Mouse (Mus musculus): ENCODE measurements around the gene Chdh. TPM values are rescaled to one million over a fixed set of nuclear protein-coding genes. Genes with fewer than 3 reads are reported as not detected.

The Chdh gene
- total RNA-seq (2021), result 1 to 10 TPM; 2.2 to 2.5 TPM
- long read RNA-seq, experiment 1, result 0 reads
- long read RNA-seq, experiment 2, full-length matches to known transcripts, result 3 of 3 reads
- long read RNA-seq, experiment 2, partial matches to known transcripts, result 0 of 3 reads
- long read RNA-seq, experiment 2, other reads (novel, unspliced or antisense), result 0 of 3 reads

DNA sequence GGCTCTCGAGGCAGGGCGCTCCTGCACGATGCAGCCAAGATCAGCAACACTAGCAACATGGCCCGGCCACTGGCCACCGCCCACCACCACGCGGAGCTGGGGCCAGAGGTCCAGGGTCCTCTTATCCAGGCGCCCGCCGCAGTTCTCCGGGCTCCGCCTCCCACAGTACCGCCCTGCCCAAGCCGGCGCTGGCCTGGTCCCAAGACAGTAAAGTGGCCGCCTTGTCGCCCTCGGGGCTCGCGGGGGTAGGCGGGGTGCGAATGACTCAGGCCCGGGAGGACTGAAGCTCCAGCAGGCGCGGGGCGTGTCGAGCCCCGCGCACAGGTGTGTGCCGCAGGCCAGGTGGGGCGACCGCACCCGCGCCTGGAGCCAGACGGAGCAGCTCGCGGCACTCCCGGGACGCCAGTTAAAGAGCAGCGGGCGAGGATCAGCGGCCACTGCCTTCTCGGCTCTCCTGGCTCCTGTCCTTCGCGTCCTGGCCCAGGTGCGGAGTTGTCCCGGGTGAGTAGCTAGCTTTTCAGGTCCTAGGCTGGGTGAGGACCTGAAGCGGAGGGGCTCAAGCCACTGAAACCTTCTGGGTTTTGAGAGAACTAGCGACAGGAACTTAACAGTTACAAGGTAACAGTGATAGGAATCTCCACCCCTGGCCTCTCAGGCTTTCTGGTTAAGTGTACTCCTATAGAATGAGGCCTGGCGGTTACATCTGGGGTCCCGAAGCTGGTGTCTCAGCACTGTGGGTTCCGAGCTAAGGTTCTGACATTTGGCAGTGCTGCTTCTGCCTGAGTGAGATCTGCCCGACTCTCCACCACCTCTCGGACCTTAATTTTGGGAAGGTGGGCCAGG lies at the start of gene Chdh, which contains the start of gene Il17rb:
Gene Chdh (plus strand): TSS at position 291 of the 843 bp plus-strand sequence.
Gene Il17rb (minus strand): TSS at position 164 of the 843 bp plus-strand sequence.
- DNase-seq (ENCODE audit: low spot score in 2 of 2), result peak in 1 of 2 experiments; percentile 27
- H3K27ac ChIP-seq, result peak within 1 kb of the TSS; percentile 85
- no peak for TF ChIP-seq CTCF (conservative IDR thresholded peaks at IDR 0.05)
- H3K4me3 ChIP-seq, result peak within 1 kb of the TSS; percentile 46

GRCm38 (mm10) chr14:29967611-29968010 lies 41.2 kb upstream of the Chdh start:
- no peak for TF ChIP-seq CTCF (conservative IDR thresholded peaks at IDR 0.05)
- no peak for DNase-seq (ENCODE audit: low spot score in 2 of 2)
- H3K4me3 ChIP-seq, result peak overlapping the region; percentile 90

DNA sequence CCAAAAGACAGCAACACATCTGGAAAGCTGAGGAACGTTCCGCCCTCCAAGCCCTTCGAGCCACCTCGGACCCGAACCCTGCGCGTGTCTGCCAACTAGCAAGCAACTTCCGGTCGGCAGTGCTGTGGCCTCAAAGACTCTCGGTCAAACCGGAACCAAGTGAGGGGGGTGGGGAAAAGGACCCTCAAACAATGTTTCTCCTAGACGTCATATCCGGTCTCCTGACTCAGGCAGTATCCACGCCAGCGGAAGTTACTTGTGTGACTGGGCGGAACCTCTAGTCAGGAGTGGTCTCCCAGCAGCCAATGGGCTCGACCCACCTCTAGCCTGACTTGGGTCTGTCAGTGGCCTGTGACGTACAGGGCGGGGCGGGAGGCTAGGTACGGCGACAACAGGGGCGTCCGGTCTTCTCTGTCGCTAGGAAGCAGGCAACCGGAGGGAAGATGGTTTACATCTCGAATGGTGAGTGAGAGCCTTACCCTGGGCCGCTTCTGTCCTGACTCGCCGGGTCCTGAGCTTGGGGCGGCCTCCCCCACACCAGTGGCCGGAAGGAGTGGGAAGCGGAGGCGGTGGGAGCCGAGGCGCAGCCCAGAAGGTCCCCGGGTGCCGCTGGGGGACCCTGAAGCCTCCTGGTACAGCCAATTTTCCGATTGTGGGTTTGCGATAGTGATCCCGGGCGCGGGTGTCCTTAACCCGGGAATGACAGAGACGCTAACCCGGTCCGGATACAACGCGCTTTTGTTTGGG lies 40.6 kb upstream of the Chdh start, which contains the start of gene Selenok:
Gene Selenok (plus strand): TSS at position 234 of the 747 bp plus-strand sequence.
- TF ChIP-seq CTCF (conservative IDR thresholded peaks at IDR 0.05), result no peak
- Histone ChIP-seq H3K4me3 (peak within 1 kb of the TSS; percentile 90), H3K27ac (peak within 1 kb of the TSS; percentile 92)
- peak; percentile 91 to 98 for DNase-seq (ENCODE audit: low spot score in 2 of 2)

More at GRCm38 (mm10) chr14:29967611-29968010, 41.2 kb upstream of the Chdh start:
- H3K27ac ChIP-seq, result peak overlapping the region; percentile 82

GRCm38 (mm10) chr14:29971446-29971845 lies 37.4 kb upstream of the Chdh start:
- Histone ChIP-seq H3K4me3 (no peak overlapping the region), H3K27ac (no peak overlapping the region)
- no peak for TF ChIP-seq CTCF (conservative IDR thresholded peaks at IDR 0.05)
- DNase-seq (ENCODE audit: low spot score in 2 of 2), result no peak

- DNase-seq (ENCODE audit: low spot score in 2 of 2), result no peak
- H3K4me3 ChIP-seq, result no peak overlapping the region
- no peak overlapping the region for H3K27ac ChIP-seq
- TF ChIP-seq CTCF (conservative IDR thresholded peaks at IDR 0.05), result no peak
Observed at GRCm38 (mm10) chr14:29971993-29972392, 36.8 kb upstream of the Chdh start.

- TF ChIP-seq CTCF (conservative IDR thresholded peaks at IDR 0.05), result no peak
- no peak overlapping the region for H3K27ac ChIP-seq
- H3K4me3 ChIP-seq, result no peak overlapping the region
- DNase-seq (ENCODE audit: low spot score in 2 of 2), result no peak
Observed at GRCm38 (mm10) chr14:29976927-29977326, 31.9 kb upstream of the Chdh start.

DNA sequence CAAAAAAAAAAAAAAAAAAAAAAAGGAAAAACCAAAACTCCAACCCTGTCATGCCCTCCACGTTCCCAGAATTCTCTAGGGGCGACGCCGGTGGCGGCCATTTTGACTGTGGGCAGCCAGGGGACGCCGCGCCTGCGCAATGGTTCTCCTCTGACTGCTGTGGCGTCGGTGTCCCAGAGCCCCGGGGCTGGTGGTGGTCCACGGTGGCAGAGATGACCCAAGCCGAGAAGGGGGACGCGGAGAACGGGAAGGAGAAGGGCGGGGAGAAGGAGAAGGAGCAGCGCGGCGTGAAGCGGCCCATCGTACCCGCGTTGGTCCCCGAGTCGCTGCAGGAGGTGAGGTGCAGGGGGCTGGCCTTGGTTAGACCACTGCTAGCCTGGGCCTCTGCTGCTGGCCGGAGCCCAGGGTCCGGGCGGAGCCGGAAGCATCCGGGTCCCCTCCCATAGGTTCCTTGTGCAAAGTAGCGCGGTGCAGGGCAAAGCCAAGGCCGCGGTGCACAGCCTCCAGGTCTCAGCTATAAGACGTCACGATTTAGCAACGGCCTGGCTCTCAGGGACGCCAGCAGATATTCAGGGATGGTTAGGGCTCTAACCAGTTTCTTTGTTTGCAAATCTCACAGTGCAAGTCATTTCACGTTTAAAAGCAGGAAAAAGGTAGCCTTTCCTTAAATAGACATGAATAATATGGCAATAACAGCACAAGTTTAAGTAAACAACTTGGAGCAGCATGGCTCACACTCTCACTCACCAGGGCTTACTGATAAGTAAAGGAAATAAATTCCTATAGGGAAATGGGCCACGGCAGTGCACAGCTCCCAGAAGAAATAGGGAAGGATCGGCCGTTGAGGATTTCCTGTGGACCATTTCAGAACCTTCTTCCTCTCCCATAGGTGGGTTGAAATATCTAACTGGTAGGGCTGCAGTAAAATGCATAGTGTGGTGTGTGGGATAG lies 30.3 kb upstream of the Chdh start, which contains the start of gene Actr8:
Gene Actr8 (plus strand): TSS at position 84 of the 951 bp plus-strand sequence.
- no peak for TF ChIP-seq CTCF (conservative IDR thresholded peaks at IDR 0.05)
- Histone ChIP-seq H3K27ac (peak within 1 kb of the TSS; percentile 96), H3K4me3 (peak within 1 kb of the TSS; percentile 98)
- DNase-seq (ENCODE audit: low spot score in 2 of 2), result peak; percentile 94 to 95

DNA sequence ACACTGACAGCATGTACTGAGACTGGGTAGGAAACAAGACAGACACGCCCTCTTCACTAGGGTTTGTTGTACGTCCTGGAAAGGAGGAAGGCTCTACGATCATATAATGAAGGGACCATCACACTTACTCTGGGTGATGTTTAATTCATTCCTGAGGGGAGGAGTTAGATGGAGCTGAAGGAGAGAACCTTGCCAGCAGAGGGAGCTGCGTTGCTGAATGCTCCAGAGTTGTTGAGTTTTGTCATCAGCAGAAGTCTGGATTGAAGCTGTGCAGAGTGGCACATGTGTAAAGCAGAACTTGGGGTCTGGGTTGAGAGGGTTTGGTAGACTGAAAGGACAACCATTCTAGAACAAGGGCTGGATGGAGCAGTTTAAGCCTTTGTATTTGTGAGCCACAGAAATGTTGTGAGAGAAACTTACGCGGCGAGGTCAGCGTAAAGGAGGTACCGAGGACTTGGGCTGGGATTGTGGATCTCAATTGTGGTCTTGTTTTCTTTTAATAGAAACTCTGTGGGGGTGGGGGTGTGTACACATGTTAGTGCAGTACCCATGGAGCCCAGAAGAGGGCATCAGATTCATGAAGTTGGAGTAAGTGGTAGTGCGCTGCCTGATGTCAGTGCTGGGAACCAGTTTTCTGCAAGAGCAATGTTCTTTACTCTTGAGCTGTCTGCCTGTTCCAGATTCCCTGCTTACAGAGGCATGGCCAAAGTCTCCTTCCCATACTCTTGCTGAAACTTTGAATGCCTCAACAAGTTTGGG lies 28.2 kb upstream of the Chdh start:
- no peak overlapping the region for H3K4me3 ChIP-seq
- TF ChIP-seq CTCF (conservative IDR thresholded peaks at IDR 0.05), result peak; percentile 61
- no peak for DNase-seq (ENCODE audit: low spot score in 2 of 2)
- H3K27ac ChIP-seq, result no peak overlapping the region

- Histone ChIP-seq H3K27ac (no peak overlapping the region), H3K4me3 (no peak overlapping the region)
- TF ChIP-seq CTCF (conservative IDR thresholded peaks at IDR 0.05), result no peak
- DNase-seq (ENCODE audit: low spot score in 2 of 2), result no peak
Observed at GRCm38 (mm10) chr14:29986096-29986495, 22.7 kb upstream of the Chdh start.

GRCm38 (mm10) chr14:29987276-29987675 lies 21.5 kb upstream of the Chdh start:
- no peak overlapping the region for H3K27ac ChIP-seq
- H3K4me3 ChIP-seq, result no peak overlapping the region
- TF ChIP-seq CTCF (conservative IDR thresholded peaks at IDR 0.05), result no peak
- no peak for DNase-seq (ENCODE audit: low spot score in 2 of 2)

- no peak for DNase-seq (ENCODE audit: low spot score in 2 of 2)
- Histone ChIP-seq H3K27ac (no peak overlapping the region), H3K4me3 (no peak overlapping the region)
- no peak for TF ChIP-seq CTCF (conservative IDR thresholded peaks at IDR 0.05)
Observed at GRCm38 (mm10) chr14:29987739-29988138, 21.1 kb upstream of the Chdh start.
